In genomic region chr9:118487096-118487395, GRCm38 (mm10) we compare ENCODE assay signal across 11 mouse cellular contexts. TPM values are rescaled to one million over a fixed set of nuclear protein-coding genes. Genes with fewer than 3 reads are reported as not detected.
DNase-seq lines count a peak whose midpoint lies in the region; ATAC-seq and TF ChIP-seq lines count a peak whose summit lies in the region.
"Had no signal": no experiment of that assay in that cellular context is flagged by ENCODE, and none has a peak within 500 bp of the region (broad histone marks: within the 10 kb centered on the region; RNA-seq: fewer than 3 reads in every experiment).

No protein-coding gene starts in this region.

- no peak for DNase-seq in heart, adult 9 months (ENCODE audit: low spot score in 2 of 2)
- DNase-seq in ES-E14 (ENCODE audit: low read depth, low spot score): no peak
- DNase-seq in forebrain, embryonic 14.5 days (ENCODE audit: low spot score): no peak
- DNase-seq in right cerebral cortex, adult 2 months (ENCODE audit: low spot score in 2 of 2): no peak
- no peak for DNase-seq in left cerebral cortex, adult 11 months (ENCODE audit: low spot score)
- DNase-seq: adrenal gland, postnatal 25 days; kidney, postnatal 36 days; lung, adult 2 months had no signal

- no peak overlapping the region for H3K27ac ChIP-seq in heart, embryonic 15.5 days
- no peak overlapping the region for H3K27ac ChIP-seq in ES-E14 (ENCODE audit: insufficient read depth, low read depth, low read length, poor library complexity, severe bottlenecking)
- H3K27ac ChIP-seq in forebrain, embryonic 14.5 days (ENCODE audit: low read depth, low read length): no peak overlapping the region; the same call in 1 of the 2 replicates
- no peak overlapping the region for H3K27ac ChIP-seq in midbrain, embryonic 12.5 days (replicated peaks)

- in situ Hi-C loops in ES-E14 (cut with MboI; ENCODE audit: low sequenced_read_pairs in 2 of 2, unreplicated experiment in 2 of 2): loop anchor here in 1 of 2 experiments (25.0 kb wide), 1 partner anchor 425 kb away; no protein-coding TSS in a partner anchor

- 3% methylated on average over 9 of the region's 9 CpGs for WGBS in heart, embryonic 15.5 days
- under 1% methylated on average over 9 of the region's 9 CpGs for WGBS in forebrain, embryonic 14.5 days
- 0% methylated on average over 9 of the region's 9 CpGs for WGBS in midbrain, embryonic 12.5 days

- peaks cover 26% of the 10 kb centered on the region for H3K4me1 ChIP-seq in heart, embryonic 15.5 days (replicated peaks)
- H3K4me1 ChIP-seq in ES-E14 (ENCODE audit: control insufficient read depth in 2 of 2, insufficient read depth in 2 of 2, low read length in 2 of 2, poor library complexity in 1 of 2): peaks cover 0 to 11% of the 10 kb centered on the region in 2 experiments; a peak in 1 of 4 replicates
- H3K4me1 ChIP-seq in forebrain, embryonic 14.5 days (ENCODE audit: control insufficient read depth, insufficient read depth, low read length): peaks cover 18% of the 10 kb centered on the region; the same call in 1 of the 2 replicates
- H3K4me1 ChIP-seq in midbrain, embryonic 12.5 days: peaks cover 29% of the 10 kb centered on the region

- H3K4me3 ChIP-seq in heart, embryonic 15.5 days: peak overlapping the region; percentile 10; the same call in 1 of the 2 replicates
- H3K4me3 ChIP-seq in ES-E14 (ENCODE audit: insufficient read depth in 1 of 2, low read depth in 1 of 2, low read length in 2 of 2, poor library complexity in 1 of 2, severe bottlenecking in 1 of 2): peak overlapping the region; percentile 4 to 38; a peak in 3 of 4 replicates
- H3K4me3 ChIP-seq in forebrain, embryonic 14.5 days (ENCODE audit: low read depth, low read length): peak overlapping the region; percentile 11; the same call in 1 of the 2 replicates
- peak overlapping the region; percentile 12; the same call in 1 of the 2 replicates for H3K4me3 ChIP-seq in midbrain, embryonic 12.5 days

- no peak for ATAC-seq in heart, embryonic 15.5 days (replicated peaks; ENCODE audit: insufficient number of reproducible peaks, insufficient read depth, low FRiP score, low read depth)
- peak; percentile 5; the same call in 1 of the 2 replicates for ATAC-seq in forebrain, embryonic 14.5 days
- no peak for ATAC-seq in midbrain, embryonic 12.5 days (ENCODE audit: low FRiP score, low read depth)
- no peak for ATAC-seq in CD4-positive, CD25-positive, alpha-beta regulatory T cell, adult 4 months

- no peaks in the 10 kb centered on the region for H3K9me3 ChIP-seq in heart, embryonic 15.5 days (replicated peaks)
- H3K9me3 ChIP-seq in ES-E14 (ENCODE audit: control insufficient read depth, insufficient read depth, low read depth, low read length): no peaks in the 10 kb centered on the region
- no peaks in the 10 kb centered on the region for H3K9me3 ChIP-seq in forebrain, embryonic 14.5 days (replicated peaks; ENCODE audit: control insufficient read depth, low read length)
- H3K9me3 ChIP-seq in midbrain, embryonic 12.5 days: no peaks in the 10 kb centered on the region

- H3K4me2 ChIP-seq in heart, embryonic 15.5 days: peak overlapping the region; percentile 86
- H3K4me2 ChIP-seq in forebrain, embryonic 14.5 days (ENCODE audit: low read length): peak overlapping the region; percentile 58
- H3K4me2 ChIP-seq in midbrain, embryonic 12.5 days (replicated peaks): peak overlapping the region; percentile 34

- no peak overlapping the region for H3K9ac ChIP-seq in heart, embryonic 15.5 days
- no peak overlapping the region for H3K9ac ChIP-seq in ES-E14 (ENCODE audit: insufficient read depth, low read depth, low read length, poor library complexity, severe bottlenecking)
- no peak overlapping the region for H3K9ac ChIP-seq in forebrain, embryonic 14.5 days (ENCODE audit: low read length)
- H3K9ac ChIP-seq in midbrain, embryonic 12.5 days (replicated peaks): no peak overlapping the region

- peaks cover 69% of the 10 kb centered on the region for H3K27me3 ChIP-seq in heart, embryonic 15.5 days
- H3K27me3 ChIP-seq in forebrain, embryonic 14.5 days (replicated peaks; ENCODE audit: control insufficient read depth, insufficient read depth, low read length): peaks cover 60% of the 10 kb centered on the region
- peaks cover 92% of the 10 kb centered on the region for H3K27me3 ChIP-seq in midbrain, embryonic 12.5 days

- H3K36me3 ChIP-seq in heart, embryonic 15.5 days: no peaks in the 10 kb centered on the region
- H3K36me3 ChIP-seq in ES-E14 (ENCODE audit: control insufficient read depth, insufficient read depth, low read length, poor library complexity, severe bottlenecking): peaks cover 3% of the 10 kb centered on the region; the same call in 1 of the 2 replicates
- no peaks in the 10 kb centered on the region for H3K36me3 ChIP-seq in forebrain, embryonic 14.5 days (ENCODE audit: control insufficient read depth, insufficient read depth, low read length)
- no peaks in the 10 kb centered on the region for H3K36me3 ChIP-seq in midbrain, embryonic 12.5 days

TF ChIP-seq in ES-E14, 5 proteins besides CTCF, POLR2A, EP300 and RAD21:
- TF ChIP-seq CHD2 (IDR thresholded peaks at IDR 0.05; ENCODE audit: low read depth, low read length): no peak
- TF ChIP-seq ZNF384 (IDR thresholded peaks at IDR 0.05; ENCODE audit: low read depth, low read length): no peak
- TF ChIP-seq ZC3H11A (IDR thresholded peaks at IDR 0.05; ENCODE audit: borderline replicate concordance, low read depth, low read length): no peak
- TF ChIP-seq HCFC1 (IDR thresholded peaks at IDR 0.05; ENCODE audit: borderline replicate concordance, insufficient read depth, low read length): no peak
- no peak for TF ChIP-seq MAFK (IDR thresholded peaks at IDR 0.05; ENCODE audit: insufficient read depth, low read depth, low read length)

RNA-seq across cellular contexts. Expression of gene Eomes, which starts 9.0 kb away (rescaled TPM):
- 0.08 and 0.18 TPM in 2 replicates for polyA plus RNA-seq in heart, embryonic 15.5 days (2015; fragmentation: Nextera tagmentation; extraction: Ambion mirVana)
- 1.1 and 3.2 TPM in 2 replicates for total RNA-seq in ES-E14 (2012; rRNA removed)
- 22.9 and 24.1 TPM in 2 replicates for polyA plus RNA-seq in forebrain, embryonic 14.5 days (2014; fragmentation: Nextera tagmentation; extraction: Ambion mirVana)
- polyA plus RNA-seq in midbrain, embryonic 12.5 days (2016; fragmentation: Nextera tagmentation; extraction: Ambion mirVana): 0.85 and 2.9 TPM in 2 replicates
- polyA plus RNA-seq in CD4-positive, CD25-positive, alpha-beta regulatory T cell, adult 4 months (2017; shearing (Covaris generic)): under 1 TPM; 0.28 to 0.54 TPM

RNA-seq across cellular contexts. Expression of gene Golga4, which starts 19.0 kb away (rescaled TPM):
- 46.1 and 52.6 TPM in 2 replicates for polyA plus RNA-seq in heart, embryonic 15.5 days (2015; fragmentation: Nextera tagmentation; extraction: Ambion mirVana)
- total RNA-seq in ES-E14 (2012; rRNA removed): 73.3 and 78.4 TPM in 2 replicates
- 28.5 and 41.2 TPM in 2 replicates for polyA plus RNA-seq in forebrain, embryonic 14.5 days (2014; fragmentation: Nextera tagmentation; extraction: Ambion mirVana)
- polyA plus RNA-seq in midbrain, embryonic 12.5 days (2016; fragmentation: Nextera tagmentation; extraction: Ambion mirVana): 69.3 and 70.9 TPM in 2 replicates
- polyA plus RNA-seq in CD4-positive, CD25-positive, alpha-beta regulatory T cell, adult 4 months (2017; shearing (Covaris generic)): 10 to 100 TPM; 24.4 to 30.7 TPM

Comparison
In these comparisons a context has a peak if more than half of its experiments do, and no peak if none do; other contexts are left out.
1. H3K4me2 ChIP-seq: peak in every context shown above with its lines; median percentile 86 in heart, embryonic 15.5 days; 58 in forebrain, embryonic 14.5 days; 34 in midbrain, embryonic 12.5 days.